Mouse (Mus musculus) frontal cortex, adult 2 months (tissue): ENCODE data around the gene Flii. TPM values are rescaled to one million over a fixed set of nuclear protein-coding genes. Genes with fewer than 3 reads are reported as not detected.
A peak's percentile ranks its signal among the peaks of the same experiment; 100 is the strongest.

Experiments
- DNase-seq, 2 experiments: peaks; one replicate each; pipeline ENCODE4 v3.0.0; 2022; ENCODE audit warnings: low spot score in 1 of 2; ENCODE audit errors: extremely low spot score in 1 of 2
- polyA plus RNA-seq: library from polyadenylated mRNA; depleted of rRNA; stranded (reverse); fragments of >200 nt; gene quantifications from 2 replicates; pipeline ENCODE4 v1.2.3, GENCODE M21; 2012; rRNA removed

The Flii gene
- 116 and 131 TPM in 2 replicates for polyA plus RNA-seq

GRCm38 (mm10) chr11:60726601-60727391 lies at the start of gene Flii:
Gene Flii, minus strand, starts transcription at chr11:60727263.
- DNase-seq, result peak in 1 of 2 experiments; percentile 75

- no peak for DNase-seq
These were observed 49.2 kb upstream of the Flii start for GRCm38 (mm10) chr11:60776107-60776828.

GRCm38 (mm10) chr11:60775578-60775977 lies 48.5 kb upstream of the Flii start:
- no peak for DNase-seq

DNA sequence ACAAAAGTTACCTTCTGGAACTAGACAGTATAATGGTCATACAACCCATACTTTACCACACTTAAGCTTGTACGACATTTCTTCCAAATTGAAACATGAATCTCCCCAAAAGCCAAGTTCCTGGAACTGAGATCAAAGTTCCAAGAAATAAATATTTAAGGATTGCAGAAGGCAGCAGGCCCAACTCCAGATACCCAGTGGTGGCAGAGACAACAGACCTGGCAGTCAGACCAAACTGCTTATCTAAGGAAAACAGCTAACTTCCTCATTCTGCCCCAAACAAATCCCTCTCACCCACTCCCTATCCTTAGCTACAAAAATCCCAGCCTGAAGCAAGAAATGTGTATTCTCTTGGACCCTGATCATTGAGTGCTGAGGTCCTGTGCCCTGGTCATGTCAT lies 47.8 kb upstream of the Flii start:
- no peak for DNase-seq

DNA sequence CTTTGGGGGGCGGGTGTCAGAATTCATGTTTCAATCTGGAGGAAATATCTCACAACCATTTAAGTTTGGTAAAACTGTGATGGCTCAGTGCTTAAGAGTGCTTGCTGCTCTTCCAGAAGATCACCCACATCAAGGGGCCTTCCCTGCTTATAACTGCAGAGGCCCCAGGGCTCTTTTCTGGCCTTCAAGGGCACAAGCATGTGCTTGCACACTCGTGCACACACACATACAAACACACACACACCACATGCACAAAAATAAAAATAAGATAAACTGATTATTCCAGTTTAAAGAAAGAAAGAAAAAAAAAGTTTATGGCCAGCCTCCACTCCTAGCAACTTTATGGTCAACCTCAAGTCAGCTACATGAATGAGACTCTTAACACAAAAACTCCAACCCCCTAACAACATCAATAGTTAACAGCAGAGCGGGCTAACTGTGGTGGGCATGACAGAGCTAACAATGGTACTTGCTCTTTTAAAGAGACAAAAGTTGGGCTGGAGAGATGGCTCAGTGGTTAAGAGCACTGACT lies 47.2 kb upstream of the Flii start:
- DNase-seq, result no peak

DNA sequence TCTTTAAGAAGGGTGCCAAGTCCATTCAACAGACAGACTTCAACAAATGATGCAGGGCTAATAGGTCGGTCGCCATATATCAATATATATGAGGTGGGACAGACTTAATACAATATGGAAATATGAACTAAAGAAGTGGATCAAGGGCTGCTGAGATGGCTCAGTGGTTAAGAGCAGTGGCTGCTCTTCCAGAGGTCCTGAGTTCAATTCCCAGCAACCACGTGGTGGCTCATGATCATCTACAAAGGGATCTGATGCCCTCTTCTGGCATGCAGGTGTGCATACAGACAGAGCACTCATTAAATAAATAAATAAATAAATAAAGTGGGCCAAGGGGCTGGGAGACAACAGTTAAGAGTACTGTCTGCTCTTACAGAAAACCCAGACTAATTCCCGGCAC lies 45.1 kb upstream of the Flii start:
- no peak for DNase-seq

- no peak for DNase-seq
These were observed 43.7 kb upstream of the Flii start for GRCm38 (mm10) chr11:60770776-60771175.

GRCm38 (mm10) chr11:60769322-60769721 lies 42.3 kb upstream of the Flii start:
- no peak for DNase-seq

DNA sequence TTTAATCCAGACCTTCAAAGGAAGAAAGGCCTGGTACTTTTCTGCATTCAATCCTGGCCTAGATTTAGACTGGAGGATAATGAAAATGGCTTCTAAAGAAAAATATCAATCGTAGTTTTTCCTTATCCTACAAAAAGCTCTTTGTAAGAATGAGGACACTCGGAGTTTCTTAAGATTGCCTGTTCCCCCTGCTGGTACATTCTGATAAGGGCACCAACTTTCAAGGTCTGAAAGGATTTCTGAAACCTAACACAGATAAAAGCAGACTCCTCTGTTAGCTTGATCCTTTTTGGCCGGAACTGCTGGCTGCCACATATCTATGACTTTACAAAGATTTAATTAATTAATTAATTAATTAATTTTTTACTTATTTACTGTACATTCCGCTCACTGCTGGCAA lies 39.9 kb upstream of the Flii start:
- no peak for DNase-seq

DNA sequence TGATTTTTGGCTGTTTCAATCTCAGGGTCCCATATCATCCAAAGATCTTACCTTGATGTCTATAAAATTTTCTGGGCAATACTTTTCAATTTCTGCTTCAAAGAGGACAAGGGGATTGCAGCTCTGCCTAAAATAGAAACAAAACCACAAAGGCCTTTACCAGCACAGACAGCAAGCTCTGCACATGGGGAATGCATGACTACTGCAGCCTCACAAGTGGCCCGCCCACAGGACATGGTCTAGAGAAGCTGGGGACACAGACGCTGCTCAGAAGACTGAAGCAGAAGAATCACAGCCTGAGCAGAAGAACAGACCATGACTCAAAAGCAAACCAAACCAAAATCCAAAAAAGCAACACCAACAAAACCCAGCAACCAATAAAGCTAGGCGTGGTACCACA lies 34.6 kb upstream of the Flii start:
- no peak for DNase-seq

GRCm38 (mm10) chr11:60755570-60755969 lies 28.5 kb upstream of the Flii start:
- DNase-seq, result peak in 1 of 2 experiments; percentile 27

GRCm38 (mm10) chr11:60740321-60740720 lies 13.3 kb upstream of the Flii start:
- DNase-seq, result no peak

DNA sequence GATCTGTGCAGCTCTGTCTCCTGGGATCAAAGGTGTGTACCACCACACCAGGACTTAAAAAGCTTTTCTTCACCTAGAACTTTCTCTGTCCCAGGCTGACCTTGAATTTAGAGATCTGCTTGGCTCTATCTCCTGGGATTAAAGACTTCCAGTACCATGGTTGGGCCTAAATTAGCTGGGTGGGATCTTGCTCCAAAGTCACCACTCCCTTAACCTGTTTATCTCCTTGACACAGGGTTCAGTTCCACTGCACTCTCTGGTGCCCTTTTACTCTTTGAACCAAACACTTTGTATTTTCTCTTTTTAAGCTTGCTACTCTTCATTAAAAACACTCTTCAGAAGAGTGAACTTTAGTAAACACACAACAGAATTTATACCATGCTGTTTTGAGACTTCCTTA lies 10.4 kb upstream of the Flii start:
- DNase-seq, result no peak

DNA sequence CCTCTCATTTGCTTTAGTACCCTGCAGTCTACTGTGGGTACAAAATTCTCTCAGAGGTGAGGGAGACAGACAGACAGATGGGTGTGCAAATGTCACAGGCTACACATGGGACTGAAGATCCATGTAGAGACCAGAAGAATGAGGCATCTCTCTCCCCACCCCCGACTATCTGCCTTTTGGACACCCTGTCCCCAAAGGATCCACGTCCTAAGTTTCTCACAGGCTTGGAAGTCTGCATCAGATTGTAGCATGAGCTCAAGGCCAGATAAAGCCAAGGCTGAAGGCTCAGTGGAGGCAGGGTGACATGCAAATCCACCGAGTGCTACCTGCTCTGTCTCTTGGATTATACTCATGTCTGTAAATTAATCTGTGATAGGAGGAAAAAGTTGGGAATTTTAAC lies 9.4 kb upstream of the Flii start:
- no peak for DNase-seq

GRCm38 (mm10) chr11:60735191-60735590 lies 8.1 kb upstream of the Flii start:
- no peak for DNase-seq

DNA sequence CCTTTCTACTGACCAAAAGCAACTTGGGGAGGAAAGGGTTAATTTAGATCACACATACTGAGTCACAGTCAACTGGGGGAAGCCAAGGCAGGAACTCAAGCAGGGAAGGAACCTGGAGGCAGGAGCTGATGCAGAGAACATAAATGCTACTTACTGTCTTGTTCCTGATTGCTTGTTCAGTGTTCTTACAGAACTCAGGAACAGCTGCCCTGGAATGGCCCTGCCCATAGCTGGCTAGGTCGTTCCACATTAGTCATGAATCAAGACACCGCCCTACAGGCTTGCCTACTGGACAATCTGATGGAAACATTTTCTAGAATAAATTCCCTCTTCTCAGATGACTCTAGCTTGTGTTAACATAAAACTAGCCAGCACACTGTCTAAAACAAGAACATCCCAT lies 7.1 kb upstream of the Flii start:
- DNase-seq, result no peak

DNA sequence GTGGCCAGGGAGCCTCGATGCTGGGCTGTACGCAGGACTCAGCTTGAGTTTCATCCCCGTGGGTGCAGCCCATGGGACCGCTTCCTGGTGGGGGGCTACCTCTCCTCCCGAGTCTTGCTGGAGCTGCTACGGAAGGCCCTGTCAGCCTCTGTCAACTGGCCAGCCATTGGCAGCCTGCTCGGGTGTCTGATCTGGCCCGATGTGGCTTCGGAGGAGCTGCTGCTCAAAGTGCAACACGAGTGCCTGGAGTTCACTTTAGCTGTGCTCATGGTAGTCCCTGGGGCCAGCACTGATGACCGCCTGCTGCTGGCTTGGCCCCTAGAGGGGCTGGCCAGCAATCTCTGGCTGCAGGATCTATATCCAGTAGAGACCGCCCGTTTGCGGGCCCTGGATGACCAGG lies 4.2 kb upstream of the Flii start:
- DNase-seq, result no peak

DNA sequence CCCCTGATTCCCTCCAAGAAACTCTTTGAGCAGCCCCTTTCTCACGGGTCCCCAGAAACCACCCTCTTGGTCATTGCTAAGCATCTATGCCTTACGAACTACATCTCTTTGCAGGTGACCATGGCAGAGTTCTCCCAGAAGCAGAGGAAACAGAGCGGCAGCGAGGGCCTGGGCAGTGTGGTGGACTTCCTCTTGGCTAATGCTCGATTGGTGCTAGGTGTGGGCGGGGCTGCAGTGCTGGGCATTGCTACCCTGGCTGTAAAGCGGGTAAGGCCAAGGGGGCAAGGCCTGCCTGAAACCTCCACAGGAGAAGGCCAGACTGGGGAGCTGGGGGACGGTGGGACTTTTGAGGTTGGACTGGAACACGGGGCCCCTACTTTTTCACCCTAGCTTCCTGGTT lies 3.1 kb upstream of the Flii start:
- no peak for DNase-seq

DNA sequence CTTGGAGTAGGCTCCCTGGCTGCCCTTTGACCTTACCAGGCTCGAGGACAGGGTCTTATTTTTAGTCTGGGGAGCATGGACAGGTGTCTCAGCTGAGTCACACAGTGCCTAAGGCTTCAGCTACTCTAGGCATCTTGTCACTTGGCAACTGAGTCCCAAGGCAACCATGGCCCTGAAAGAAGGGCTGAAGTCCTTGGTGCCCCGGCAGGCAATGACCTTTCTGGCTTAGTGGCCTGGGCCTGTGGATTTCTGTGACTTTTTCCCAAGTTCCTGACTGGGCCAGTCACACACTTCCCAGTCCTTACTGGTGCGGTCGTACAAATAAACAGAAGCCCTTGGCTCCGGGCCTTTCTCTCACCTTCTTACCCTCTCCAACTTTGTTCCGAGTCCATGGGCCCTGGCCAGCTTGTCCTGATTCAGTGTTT lies 2.2 kb upstream of the Flii start:
- no peak for DNase-seq

DNA sequence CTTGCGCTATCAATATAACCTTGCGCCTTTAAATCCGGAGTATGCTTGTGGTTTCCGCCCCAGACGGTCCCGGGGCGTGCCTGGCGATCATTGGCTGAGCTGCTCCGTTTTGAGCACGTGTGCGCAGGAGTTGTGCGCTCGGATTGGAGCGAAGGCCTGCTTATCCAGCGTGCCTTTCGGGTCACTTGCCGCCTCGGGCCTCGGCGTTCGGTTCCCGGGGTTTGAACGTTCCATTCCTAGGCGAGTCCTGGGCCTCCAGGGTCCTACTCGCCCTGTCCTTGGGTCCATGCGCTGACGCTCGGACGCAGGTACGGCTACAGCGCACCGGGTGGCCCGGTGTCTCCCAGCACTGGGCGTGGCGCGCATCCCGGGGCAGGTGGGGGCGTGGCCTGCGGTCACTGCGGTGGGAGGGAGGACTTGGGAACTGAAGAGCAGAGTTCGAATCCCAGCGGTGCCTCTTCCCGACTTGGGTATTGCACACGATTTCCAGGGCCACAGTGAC lies 1.2 kb upstream of the Flii start, which contains the start of gene Mief2:
Gene Mief2, plus strand, starts transcription at position 139 of the 502 bp plus-strand sequence.
- peak; percentile 90 to 96 for DNase-seq

DNA sequence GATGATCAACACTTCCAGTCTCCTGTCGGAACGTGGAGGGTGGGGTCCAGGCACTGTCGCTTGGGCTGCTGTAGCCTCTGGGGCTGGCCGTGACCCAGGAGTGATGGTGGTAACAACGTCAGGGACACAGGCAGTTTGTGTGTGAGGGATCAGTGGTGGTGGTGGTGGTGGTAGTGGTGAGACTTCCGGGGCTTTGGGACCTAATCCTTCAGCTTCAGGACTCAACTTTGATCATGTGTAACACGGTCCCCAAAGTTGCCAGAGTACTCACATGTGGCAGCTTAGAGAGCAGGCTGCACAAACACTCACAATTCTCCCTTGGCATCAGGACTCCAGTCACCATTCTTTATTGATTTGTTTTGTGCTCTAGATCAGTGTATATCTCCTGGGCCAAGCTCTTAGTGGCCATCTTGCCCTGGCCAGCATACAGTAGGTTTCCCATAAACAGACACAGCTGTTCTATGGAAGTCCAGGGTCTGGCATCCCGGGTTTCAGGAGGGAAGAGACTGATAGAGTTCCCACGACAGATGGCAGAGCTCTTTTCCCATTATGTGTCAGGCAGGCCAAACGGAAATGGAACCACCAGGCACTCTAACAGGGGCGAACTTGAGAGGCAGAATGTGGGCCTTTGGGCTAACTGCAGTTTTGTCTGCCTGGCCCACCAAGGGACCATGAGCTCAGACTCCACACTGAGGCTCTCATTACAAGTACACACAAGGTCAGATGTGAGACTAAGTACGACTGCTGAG lies 503 bp upstream of the Flii start:
- no peak for DNase-seq
